Mouse (Mus musculus) cerebellum, postnatal 4 days (tissue): Measurements from ENCODE around the gene Ap5b1.

Experiments used
- DNase-seq, 2 experiments: peaks; one replicate each; pipeline ENCODE4 v3.0.0; 2022; ENCODE audit warnings: low spot score in 2 of 2, mixed read lengths in 1 of 2

Ap5b1 gene

GRCm38 (mm10) chr19:5609547-5610404 lies 42.0 kb downstream of the Ap5b1 start, which contains the start of gene Kat5:
Gene Kat5, minus strand, starts transcription at chr19:5610237.
- DNase-seq, result peak; percentile 76 to 91

- no peak for DNase-seq
Measured at GRCm38 (mm10) chr19:5611973-5612372, 44.1 kb downstream of the Ap5b1 start.

DNA sequence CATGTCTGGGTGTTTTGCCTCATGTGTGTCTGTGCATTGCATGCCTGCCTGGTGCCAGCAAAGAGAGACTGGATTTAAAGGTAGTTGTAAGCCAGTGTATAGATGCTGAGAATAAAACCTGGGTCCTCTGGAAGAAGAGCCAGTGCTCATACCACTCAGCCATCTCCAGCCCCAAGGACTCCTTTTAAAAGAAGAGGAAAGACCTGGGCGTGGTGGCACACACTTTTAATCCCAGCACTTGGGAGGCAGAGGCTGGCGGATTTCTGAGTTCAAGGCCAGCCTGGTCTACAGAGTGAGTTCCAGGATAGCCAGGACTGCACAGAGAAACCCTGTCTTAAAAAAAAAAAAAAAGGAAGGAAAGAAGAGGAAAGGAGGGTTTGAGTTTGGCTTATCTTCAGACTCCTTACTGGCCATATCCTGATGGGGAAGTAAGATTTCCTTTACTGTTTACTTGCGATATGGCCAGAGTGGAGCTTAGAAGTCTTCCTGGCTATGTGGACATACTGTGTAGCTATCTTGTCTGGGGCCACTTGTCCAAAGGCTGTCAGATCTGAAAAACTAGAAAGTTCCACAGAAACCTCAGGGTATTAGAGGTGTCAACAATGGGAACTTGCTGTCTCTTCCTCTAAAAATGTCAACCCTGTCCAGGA lies 45.1 kb downstream of the Ap5b1 start:
- no peak for DNase-seq

- no peak for DNase-seq
Measured at GRCm38 (mm10) chr19:5614953-5615352, 47.1 kb downstream of the Ap5b1 start.

GRCm38 (mm10) chr19:5620007-5620406 lies 52.2 kb downstream of the Ap5b1 start:
- no peak for DNase-seq
